Mouse (Mus musculus) midbrain, embryonic 16.5 days (tissue): ENCODE measurements around the gene Pcgf3. TPM values are rescaled to one million over a fixed set of nuclear protein-coding genes. Genes with fewer than 3 reads are reported as not detected.

Experiments
- ATAC-seq: fragments of 200-750 bp; cut with Nextera tagmentation; 2 replicates; pipeline ENCODE4 v1.8.0; 2017; ENCODE audit warnings: moderate TSS enrichment
- H3K27ac ChIP-seq: fragments of 300-500 bp; sonication (generic); 2 replicates; pipeline ENCODE4 v1.5.1; 2014; ENCODE audit warnings: mild to moderate bottlenecking, low read length, mixed read lengths
- H3K27me3 ChIP-seq: fragments of 300-500 bp; sonication (generic); 2 replicates; pipeline ENCODE4 v1.6.1; 2014; ENCODE audit warnings: low read depth, low read length, mixed read lengths; ENCODE audit not compliant: control insufficient read depth, insufficient read depth
- H3K36me3 ChIP-seq: fragments of 300-500 bp; sonication (generic); 2 replicates; pipeline ENCODE4 v1.6.1; 2014; ENCODE audit warnings: mild to moderate bottlenecking, low read length, moderate library complexity, mixed read lengths; ENCODE audit not compliant: control insufficient read depth, insufficient read depth
- H3K4me1 ChIP-seq: fragments of 300-500 bp; sonication (generic); 2 replicates; pipeline ENCODE4 v1.6.1; 2014; ENCODE audit warnings: mild to moderate bottlenecking, low read length, mixed read lengths; ENCODE audit not compliant: control insufficient read depth, insufficient read depth
- H3K4me2 ChIP-seq: fragments of 300-500 bp; sonication (generic); 2 replicates; pipeline ENCODE4 v1.6.1; 2014; ENCODE audit warnings: mild to moderate bottlenecking, low read length, mixed read lengths
- H3K4me3 ChIP-seq: fragments of 300-500 bp; sonication (generic); 2 replicates; pipeline ENCODE4 v1.5.1; 2014; ENCODE audit warnings: low read depth, mild to moderate bottlenecking, low read length, moderate library complexity, mixed read lengths
- H3K9ac ChIP-seq: fragments of 300-500 bp; sonication (generic); 2 replicates; pipeline ENCODE4 v1.6.1; 2014; ENCODE audit warnings: low read depth, low read length, mixed read lengths
- H3K9me3 ChIP-seq: fragments of 300-500 bp; sonication (generic); replicated peaks from 2 replicates; pipeline ENCODE4 v1.6.1; 2014; ENCODE audit warnings: mild to moderate bottlenecking, low read length, mixed read lengths; ENCODE audit not compliant: control insufficient read depth, poor library complexity, severe bottlenecking
- WGBS: fragments of 180-500 bp; shearing (Covaris S2); extraction: QIAGEN DNeasy Blood & Tissue Kit; methylation state at CpG from one replicate; pipeline ENCODE4 v1.1.7; 2014; 5-methylcytosine and 5-hydroxymethylcytosine counted together
- polyA plus RNA-seq: library from polyadenylated mRNA; unstranded; fragments of >200 nt; fragmentation: Nextera tagmentation; extraction: Ambion mirVana; gene quantifications from 2 replicates; pipeline ENCODE4 v1.2.1, GENCODE M21; 2015

Gene Pcgf3
- polyA plus RNA-seq, 1 experiment from 2014 or later = 25.7 TPM

DNA sequence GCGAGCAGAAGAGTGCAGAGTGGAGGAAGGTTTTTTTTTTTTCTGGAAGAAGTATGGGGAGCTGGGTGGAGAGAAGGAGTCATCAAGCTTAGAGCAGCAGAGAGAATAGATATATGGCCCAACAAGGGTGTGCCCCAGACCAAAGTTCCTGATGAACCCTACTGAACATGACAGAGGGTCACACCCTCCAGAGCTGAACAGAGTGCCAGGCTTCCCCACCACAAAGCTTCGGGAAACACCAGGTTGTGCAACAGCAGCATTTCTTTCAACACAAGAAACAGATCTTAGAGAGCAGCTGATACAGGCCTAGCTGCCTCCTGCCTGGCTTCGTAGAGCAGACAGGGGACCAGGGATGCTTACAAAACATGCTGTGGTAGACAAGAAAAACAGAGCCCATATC is 14.1 kb upstream of the Pcgf3 start:
- H3K4me2 ChIP-seq = no peak overlapping the region
- H3K9me3 ChIP-seq = no peaks in the 10 kb centered on the region
- no peaks in the 10 kb centered on the region for H3K4me1 ChIP-seq
- H3K27me3 ChIP-seq = peaks cover 8% of the 10 kb centered on the region
- WGBS = 84% methylated on average over 3 of the region's 3 CpGs
- H3K27ac ChIP-seq = no peak overlapping the region
- ATAC-seq = no peak
- no peaks in the 10 kb centered on the region for H3K36me3 ChIP-seq
- H3K9ac ChIP-seq = no peak overlapping the region
- no peak overlapping the region for H3K4me3 ChIP-seq

DNA sequence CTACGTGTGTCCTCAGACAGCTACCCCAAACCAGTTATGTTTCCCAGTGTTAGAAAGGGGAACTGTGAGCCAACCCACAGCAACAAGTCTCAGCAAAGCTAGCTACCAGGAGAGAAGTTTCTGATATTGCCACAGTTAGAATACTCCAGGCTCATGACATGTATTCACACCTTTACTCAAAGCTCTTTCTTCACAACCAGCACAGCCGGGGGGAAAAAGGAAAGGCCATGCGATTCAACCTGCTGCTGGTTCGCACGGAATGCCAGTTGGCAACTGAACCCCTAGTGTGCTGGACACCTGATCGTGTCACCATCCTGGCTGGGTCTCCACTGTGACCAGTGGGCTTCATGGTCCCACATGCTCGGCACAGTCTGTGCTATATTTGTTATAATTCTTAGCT is 13.2 kb upstream of the Pcgf3 start:
- no peaks in the 10 kb centered on the region for H3K4me1 ChIP-seq
- H3K4me3 ChIP-seq = no peak overlapping the region
- peaks cover 8% of the 10 kb centered on the region for H3K27me3 ChIP-seq
- H3K9me3 ChIP-seq = no peaks in the 10 kb centered on the region
- H3K4me2 ChIP-seq = no peak overlapping the region
- no peaks in the 10 kb centered on the region for H3K36me3 ChIP-seq
- no peak for ATAC-seq
- 83% methylated on average over 7 of the region's 7 CpGs for WGBS
- no peak overlapping the region for H3K27ac ChIP-seq
- no peak overlapping the region for H3K9ac ChIP-seq

DNA sequence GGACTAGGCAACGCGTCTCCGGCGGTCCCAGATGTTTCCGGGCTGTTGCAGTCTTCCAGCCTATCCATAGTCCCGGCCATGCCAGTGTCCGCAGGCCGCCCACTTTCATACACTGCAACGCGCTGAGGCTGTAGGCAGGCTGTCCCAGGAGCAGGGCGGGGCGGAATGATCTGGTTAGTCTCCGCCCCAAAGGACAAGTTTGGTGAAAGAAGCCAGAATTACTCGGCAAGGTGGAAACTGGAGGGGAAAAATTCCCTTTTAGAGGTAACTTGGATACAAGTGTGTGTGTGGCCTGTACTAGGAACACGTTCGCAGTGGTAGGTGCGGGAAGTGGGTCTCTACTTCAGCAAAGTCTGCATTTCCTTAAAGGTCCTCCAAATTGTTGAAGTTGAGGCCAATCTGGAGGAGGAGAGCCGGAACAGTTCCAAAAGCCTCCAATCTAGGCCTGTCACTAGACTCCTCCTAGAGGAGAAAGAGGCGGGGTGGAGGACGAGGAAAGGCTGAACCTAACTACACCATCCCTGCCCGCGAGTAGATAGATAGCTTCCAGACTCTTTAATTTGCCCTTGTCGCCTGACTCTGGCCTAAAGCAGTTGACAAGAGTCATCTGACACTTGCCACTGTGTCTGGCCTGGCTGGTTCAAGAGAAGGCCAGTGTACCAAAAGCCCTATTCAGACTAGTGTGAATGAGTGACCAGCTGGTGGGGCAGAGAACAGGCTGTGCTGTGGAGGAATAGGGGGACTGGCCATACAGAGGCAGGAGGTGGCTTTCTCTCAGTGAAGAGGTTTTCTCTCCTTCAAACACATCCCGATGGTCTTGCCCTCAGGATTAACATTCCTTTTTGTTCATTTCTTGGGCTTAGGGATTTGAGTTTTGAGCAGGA is 12.0 kb upstream of the Pcgf3 start, which contains the start of gene Mfsd7a:
TSS of gene Mfsd7a (minus strand) at position 107 of the 884 bp plus-strand sequence.
- no peak for ATAC-seq
- Histone ChIP-seq H3K27ac (no peak within 1 kb of the TSS), H3K4me1 (no peaks in the 10 kb centered on the region), H3K4me2 (peak within 1 kb of the TSS; percentile 49), H3K9me3 (no peaks in the 10 kb centered on the region), H3K4me3 (peak within 1 kb of the TSS; percentile 25), H3K36me3 (no peaks in the 10 kb centered on the region), H3K9ac (peak within 1 kb of the TSS; percentile 38; the same call in 1 of the 2 replicates), H3K27me3 (peaks cover 8% of the 10 kb centered on the region)
- WGBS = 16% methylated on average over 24 of the region's 24 CpGs

DNA sequence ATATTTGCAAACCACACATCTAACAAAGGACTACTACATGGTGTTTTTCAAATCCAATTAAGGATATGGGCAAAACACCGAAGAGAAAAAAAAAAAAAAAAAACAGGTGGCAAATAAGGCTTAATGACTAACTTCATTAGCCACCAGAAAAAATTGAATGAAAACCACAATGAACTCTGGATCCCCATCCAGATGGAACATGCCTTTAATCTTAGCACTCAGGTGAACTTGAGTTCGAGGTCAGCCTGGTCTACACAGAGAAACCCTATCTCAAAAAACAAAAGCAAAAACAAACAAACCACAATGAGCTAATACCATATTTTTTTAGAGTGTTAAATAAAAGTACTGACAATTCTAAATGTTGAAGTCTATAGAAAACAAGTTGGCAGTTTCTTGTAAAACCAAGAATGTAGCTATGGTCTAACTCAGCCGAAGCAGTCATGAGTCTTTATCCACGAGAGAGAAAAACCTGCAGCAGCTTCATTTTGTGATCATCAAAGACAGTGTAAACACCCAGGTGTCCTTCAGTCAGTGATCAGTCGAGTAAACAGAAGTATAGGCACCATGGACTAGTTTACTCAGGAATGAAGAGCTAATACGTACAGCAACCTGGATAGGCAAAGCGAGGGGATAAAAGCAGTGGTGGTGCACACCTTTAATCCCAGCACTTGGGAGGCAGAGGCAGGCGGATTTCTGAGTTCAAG is 10.0 kb upstream of the Pcgf3 start:
- no peak for ATAC-seq
- Histone ChIP-seq H3K4me1 (no peaks in the 10 kb centered on the region), H3K4me3 (no peak overlapping the region), H3K9ac (no peak overlapping the region), H3K36me3 (no peaks in the 10 kb centered on the region), H3K4me2 (no peak overlapping the region), H3K9me3 (no peaks in the 10 kb centered on the region), H3K27ac (no peak overlapping the region), H3K27me3 (peaks cover 8% of the 10 kb centered on the region)
- 82% methylated on average over 8 of the region's 8 CpGs for WGBS

DNA sequence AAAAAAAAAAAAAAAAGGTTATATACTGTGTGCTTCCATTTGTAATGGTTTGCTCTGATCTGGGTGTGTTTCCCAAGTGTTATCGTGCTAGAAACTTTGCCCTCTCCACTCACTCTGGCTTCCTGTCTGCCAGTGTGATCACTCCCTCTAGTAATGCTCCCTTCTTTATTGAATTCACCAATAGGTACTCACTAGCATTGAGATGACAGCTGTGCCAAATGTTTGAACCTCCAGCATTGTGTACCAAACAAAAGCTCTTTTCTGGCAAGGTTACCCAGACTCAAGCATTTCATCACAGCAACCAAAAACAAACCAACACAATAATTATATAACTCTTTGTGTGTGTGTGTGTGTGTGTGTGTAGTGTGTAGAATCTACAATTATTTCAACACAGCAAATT is 9.4 kb upstream of the Pcgf3 start:
- WGBS = 87% methylated on average over 1 of the region's 1 CpGs
- no peak overlapping the region for H3K27ac ChIP-seq
- H3K4me2 ChIP-seq = no peak overlapping the region
- H3K27me3 ChIP-seq = peaks cover 6% of the 10 kb centered on the region
- no peaks in the 10 kb centered on the region for H3K9me3 ChIP-seq
- H3K36me3 ChIP-seq = no peaks in the 10 kb centered on the region
- no peaks in the 10 kb centered on the region for H3K4me1 ChIP-seq
- no peak overlapping the region for H3K4me3 ChIP-seq
- no peak overlapping the region for H3K9ac ChIP-seq
- ATAC-seq = no peak

DNA sequence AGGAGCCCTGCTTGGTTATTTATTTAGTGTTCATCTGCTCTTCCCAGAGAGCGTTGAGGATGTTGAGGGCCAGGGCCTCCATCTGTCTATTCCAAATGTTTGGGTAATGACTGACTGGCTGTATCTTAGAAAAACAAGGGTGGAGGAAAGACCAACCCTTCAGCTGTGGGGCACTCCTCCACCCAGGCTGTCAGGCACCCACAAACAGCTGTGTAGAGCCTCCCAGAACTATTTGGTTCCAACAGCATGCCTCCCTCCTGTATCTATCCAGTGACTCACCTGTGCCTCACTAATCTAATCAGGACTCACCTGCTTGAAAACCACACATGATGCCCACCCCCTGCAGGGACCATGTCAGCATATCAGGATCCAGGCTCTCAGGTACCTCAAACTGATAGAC is 8.6 kb upstream of the Pcgf3 start:
- ATAC-seq = no peak
- Histone ChIP-seq H3K9me3 (no peaks in the 10 kb centered on the region), H3K4me2 (no peak overlapping the region), H3K4me1 (no peaks in the 10 kb centered on the region), H3K4me3 (no peak overlapping the region), H3K9ac (no peak overlapping the region), H3K27ac (no peak overlapping the region), H3K36me3 (no peaks in the 10 kb centered on the region), H3K27me3 (peaks cover 6% of the 10 kb centered on the region)
- WGBS = 100% methylated on average over 1 of the region's 1 CpGs

DNA sequence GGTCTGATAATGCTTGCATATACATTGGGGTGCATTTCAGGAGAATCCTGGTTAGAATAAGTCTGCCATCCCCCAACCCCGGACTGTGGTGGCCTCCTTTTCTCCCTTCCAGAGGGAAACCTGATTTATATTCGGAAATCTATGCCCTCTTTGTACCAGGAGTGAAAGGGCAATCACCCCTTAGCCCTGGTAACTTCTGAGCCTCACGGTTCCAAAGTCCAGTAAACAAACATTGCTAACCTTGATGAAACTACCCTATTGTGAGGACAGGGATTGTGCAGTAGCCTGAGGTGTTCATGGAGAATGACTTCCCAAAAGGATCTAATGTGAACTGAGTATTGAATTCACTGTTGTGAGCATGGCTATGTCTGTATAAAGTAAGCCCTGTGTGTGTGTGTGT is 6.9 kb upstream of the Pcgf3 start:
- Histone ChIP-seq H3K9me3 (no peaks in the 10 kb centered on the region), H3K9ac (no peak overlapping the region), H3K27ac (no peak overlapping the region), H3K27me3 (peaks cover 6% of the 10 kb centered on the region; the same call in 1 of the 2 replicates), H3K4me2 (no peak overlapping the region), H3K4me3 (no peak overlapping the region), H3K4me1 (no peaks in the 10 kb centered on the region), H3K36me3 (no peaks in the 10 kb centered on the region)
- ATAC-seq = no peak
- 40% methylated on average over 3 of the region's 3 CpGs for WGBS

DNA sequence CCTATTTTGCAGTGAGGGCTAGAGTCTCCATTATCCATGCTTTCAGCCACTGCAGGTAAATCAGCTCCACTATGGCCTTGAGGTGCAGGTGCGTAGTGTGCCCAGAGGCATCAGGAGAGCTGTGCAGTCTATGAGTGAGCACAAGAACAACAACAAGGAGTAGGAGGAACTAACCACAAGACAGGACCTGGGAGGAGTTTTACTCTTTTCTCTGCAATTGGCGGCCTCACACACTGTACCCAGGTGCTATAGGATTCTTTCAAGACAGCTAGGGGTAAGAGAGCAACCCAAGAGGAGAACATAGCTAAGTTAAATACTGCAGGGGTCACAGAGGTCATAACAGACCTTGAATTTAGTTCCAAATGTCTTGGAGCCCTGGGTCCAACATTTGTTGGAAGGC is 2.3 kb upstream of the Pcgf3 start:
- H3K4me2 ChIP-seq = no peak overlapping the region
- peaks cover 10% of the 10 kb centered on the region; the same call in 1 of the 2 replicates for H3K27me3 ChIP-seq
- no peak overlapping the region for H3K9ac ChIP-seq
- peaks cover 16% of the 10 kb centered on the region for H3K4me1 ChIP-seq
- no peaks in the 10 kb centered on the region for H3K36me3 ChIP-seq
- WGBS = 74% methylated on average over 2 of the region's 2 CpGs
- no peak overlapping the region for H3K27ac ChIP-seq
- ATAC-seq = no peak
- no peaks in the 10 kb centered on the region for H3K9me3 ChIP-seq
- H3K4me3 ChIP-seq = no peak overlapping the region

DNA sequence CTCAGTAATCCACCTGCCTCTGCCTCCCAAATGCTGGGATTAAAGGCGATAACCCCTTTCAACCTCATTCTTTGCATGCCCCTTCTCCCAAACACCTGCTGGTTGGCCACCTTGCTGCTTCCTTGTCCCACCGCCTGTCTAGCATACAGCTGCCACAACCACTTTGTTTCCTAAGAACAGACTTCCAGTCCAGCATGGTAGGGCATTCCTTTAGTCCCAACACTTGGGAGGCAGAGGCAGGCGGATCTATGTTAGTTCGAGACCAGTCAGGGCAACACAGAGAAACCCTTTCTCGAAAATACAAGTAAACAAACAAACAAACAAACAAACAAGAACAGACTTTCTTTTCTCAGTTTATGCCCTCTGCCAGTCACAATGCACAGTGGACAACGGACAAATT is 571 bp upstream of the Pcgf3 start:
- H3K9ac ChIP-seq = peak overlapping the region; percentile 59
- no peaks in the 10 kb centered on the region for H3K36me3 ChIP-seq
- peaks cover 10% of the 10 kb centered on the region; the same call in 1 of the 2 replicates for H3K27me3 ChIP-seq
- H3K4me2 ChIP-seq = peak overlapping the region; percentile 100
- 46% methylated on average over 6 of the region's 6 CpGs for WGBS
- ATAC-seq = peak; percentile 7
- H3K9me3 ChIP-seq = no peaks in the 10 kb centered on the region
- H3K27ac ChIP-seq = no peak overlapping the region; the same call in 1 of the 2 replicates
- H3K4me1 ChIP-seq = peaks cover 34% of the 10 kb centered on the region
- H3K4me3 ChIP-seq = peak overlapping the region; percentile 97
